ENCODE assay signal across 20 mouse cellular contexts in genomic region chr2:131323675-131324074, GRCm38 (mm10).
"Had no signal": no experiment of that assay in that cellular context is flagged by ENCODE, and none has a peak within 500 bp of the region (broad histone marks: within the 10 kb centered on the region; RNA-seq: fewer than 3 reads in every experiment).

No protein-coding gene starts in this region.

- ATAC-seq: midbrain, embryonic 16.5 days had no signal

- DNase-seq: lung, adult 18-20 months; lung, embryonic 14.5 days; lung, postnatal 10 days; lung, postnatal 4 days; midbrain, embryonic 14.5 days; retina, postnatal 1 day; right cerebral cortex, adult 18-20 months; right cerebral cortex, postnatal 25 days; right cerebral cortex, postnatal 4 days; spleen, adult 18-20 months; thymus, adult 18-20 months; thymus, postnatal 14 days; thymus, postnatal 36 days had no signal

- H3K27ac ChIP-seq: midbrain, embryonic 10.5 days; midbrain, embryonic 12.5 days; neural tube, embryonic 13.5 days; neural tube, embryonic 15.5 days had no signal

- H3K4me3 ChIP-seq: megakaryocyte, embryonic 14.5 days; midbrain, embryonic 10.5 days; midbrain, embryonic 12.5 days; myocyte; neural tube, embryonic 13.5 days; neural tube, embryonic 15.5 days had no signal
